Mouse (Mus musculus) myocyte (in vitro differentiated cells): ENCODE data around the gene Herpud2.

Experiments
- CEBPB ChIP-seq: IDR thresholded peaks from 2 replicates; pipeline ENCODE4 v1.6.1; 2011; ENCODE audit warnings: mild to moderate bottlenecking, moderate library complexity; ENCODE audit not compliant: poor library complexity, insufficient read depth, severe bottlenecking
- E2F4 ChIP-seq: IDR thresholded peaks from one replicate; pipeline ENCODE4 v1.6.1; 2011; ENCODE audit warnings: mild to moderate bottlenecking, control low read depth, moderate library complexity; ENCODE audit not compliant: insufficient read depth
- MAX ChIP-seq: IDR thresholded peaks from one replicate; pipeline ENCODE4 v1.6.1; 2011; ENCODE audit warnings: low read depth, mild to moderate bottlenecking, control low read depth
- MYOD1 ChIP-seq, 3 experiments: IDR thresholded peaks; one replicate each; pipeline ENCODE4 v1.6.1; 2011; ENCODE audit warnings: control low read depth in 2 of 3, low read depth in 2 of 3, mild to moderate bottlenecking in 2 of 3, moderate library complexity in 1 of 3; ENCODE audit not compliant: insufficient read length in 2 of 3, control insufficient read depth in 1 of 3
- MYOG ChIP-seq, 3 experiments: IDR thresholded peaks; one replicate each; pipeline ENCODE4 v1.6.1; 2011; ENCODE audit warnings: control low read depth in 2 of 3, low read depth in 2 of 3, mild to moderate bottlenecking in 2 of 3; ENCODE audit not compliant: insufficient read length in 2 of 3, control insufficient read depth in 1 of 3, insufficient read depth in 1 of 3
- POLR2A ChIP-seq: IDR thresholded peaks from one replicate; pipeline ENCODE4 v1.6.1; 2011; ENCODE audit warnings: low read depth, mild to moderate bottlenecking, control low read depth, moderate library complexity; ENCODE audit not compliant: insufficient read length
- REST ChIP-seq: IDR thresholded peaks from one replicate; pipeline ENCODE4 v1.6.1; 2011; ENCODE audit warnings: mild to moderate bottlenecking, control low read depth, moderate library complexity; ENCODE audit not compliant: insufficient read depth, insufficient read length
- SRF ChIP-seq: IDR thresholded peaks from one replicate; pipeline ENCODE4 v1.6.1; 2011; ENCODE audit warnings: low read depth; ENCODE audit not compliant: control insufficient read depth, insufficient read length
- TCF12 ChIP-seq: IDR thresholded peaks from one replicate; pipeline ENCODE4 v1.6.1; 2011; ENCODE audit warnings: mild to moderate bottlenecking, control low read depth; ENCODE audit not compliant: poor library complexity, insufficient read depth, severe bottlenecking
- TCF3 ChIP-seq: IDR thresholded peaks from one replicate; pipeline ENCODE4 v1.6.1; 2011; ENCODE audit warnings: low read depth, control low read depth; ENCODE audit not compliant: insufficient read length
- USF1 ChIP-seq: IDR thresholded peaks from one replicate; pipeline ENCODE4 v1.6.1; 2011; ENCODE audit warnings: low read depth, mild to moderate bottlenecking, control low read depth, moderate library complexity

DNA sequence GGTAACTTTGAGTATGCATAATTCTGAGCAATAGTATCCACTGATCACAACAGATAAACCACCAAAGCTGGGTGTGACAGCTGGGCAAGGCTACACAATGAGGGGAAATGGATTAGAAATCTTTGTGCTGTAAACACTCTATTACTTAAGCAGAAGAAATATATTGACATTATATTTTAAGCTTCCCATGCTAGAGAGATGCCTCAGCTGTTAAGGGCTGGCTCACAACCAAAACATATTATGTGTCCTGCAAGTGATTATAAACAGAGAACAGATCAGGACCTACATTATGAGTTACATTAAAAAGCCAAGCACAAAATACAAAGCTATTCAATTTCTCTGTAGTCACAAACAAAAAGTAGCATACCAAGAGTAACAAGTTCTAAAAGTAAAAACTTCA, 19.4 kb downstream of the Herpud2 start:
- TF ChIP-seq MAX (no peak), POLR2A (no peak), MYOD1 (IDR thresholded peaks at IDR 0.05; ENCODE audit: control insufficient read depth in 1 of 3, insufficient read length in 2 of 3, low read depth in 2 of 3) (no peak), USF1 (no peak), MYOG (IDR thresholded peaks at IDR 0.05; ENCODE audit: control insufficient read depth in 1 of 3, insufficient read depth in 1 of 3, insufficient read length in 2 of 3, low read depth in 2 of 3) (no peak), TCF3 (no peak), CEBPB (no peak), E2F4 (no peak), SRF (no peak), TCF12 (no peak), REST (no peak)
